Mouse (Mus musculus) myocyte (in vitro differentiated cells): ENCODE results near the gene Slc25a45. TPM values are rescaled to one million over a fixed set of nuclear protein-coding genes. Genes with fewer than 3 reads are reported as not detected.

Experiments
- H3K27me3 ChIP-seq: one replicate; pipeline ENCODE4 v1.6.1; 2011; ENCODE audit not compliant: control insufficient read depth, insufficient read depth, insufficient read length
- H3K36me3 ChIP-seq: one replicate; pipeline ENCODE4 v1.6.1; 2011; ENCODE audit not compliant: control insufficient read depth, insufficient read depth
- H3K4me2 ChIP-seq: one replicate; pipeline ENCODE4 v1.6.1; 2011; ENCODE audit warnings: low read depth, control low read depth
- H3K4me3 ChIP-seq: one replicate; pipeline ENCODE4 v1.5.1; 2011; ENCODE audit warnings: mild to moderate bottlenecking, control low read depth, moderate library complexity
- H3K79me2 ChIP-seq: one replicate; pipeline ENCODE4 v1.6.1; 2011; ENCODE audit not compliant: control insufficient read depth, insufficient read depth
- H3ac ChIP-seq: one replicate; pipeline ENCODE4 v1.6.1; 2011; ENCODE audit not compliant: control insufficient read depth, insufficient read length
- CEBPB ChIP-seq: IDR thresholded peaks from 2 replicates; pipeline ENCODE4 v1.6.1; 2011; ENCODE audit warnings: mild to moderate bottlenecking, moderate library complexity; ENCODE audit not compliant: poor library complexity, insufficient read depth, severe bottlenecking
- E2F4 ChIP-seq: IDR thresholded peaks from one replicate; pipeline ENCODE4 v1.6.1; 2011; ENCODE audit warnings: mild to moderate bottlenecking, control low read depth, moderate library complexity; ENCODE audit not compliant: insufficient read depth
- MAX ChIP-seq: IDR thresholded peaks from one replicate; pipeline ENCODE4 v1.6.1; 2011; ENCODE audit warnings: low read depth, mild to moderate bottlenecking, control low read depth
- MYOD1 ChIP-seq, 3 experiments: IDR thresholded peaks; one replicate each; pipeline ENCODE4 v1.6.1; 2011; ENCODE audit warnings: control low read depth in 2 of 3, low read depth in 2 of 3, mild to moderate bottlenecking in 2 of 3, moderate library complexity in 1 of 3; ENCODE audit not compliant: insufficient read length in 2 of 3, control insufficient read depth in 1 of 3
- MYOG ChIP-seq, 3 experiments: IDR thresholded peaks; one replicate each; pipeline ENCODE4 v1.6.1; 2011; ENCODE audit warnings: control low read depth in 2 of 3, low read depth in 2 of 3, mild to moderate bottlenecking in 2 of 3; ENCODE audit not compliant: insufficient read length in 2 of 3, control insufficient read depth in 1 of 3, insufficient read depth in 1 of 3
- POLR2A ChIP-seq: IDR thresholded peaks from one replicate; pipeline ENCODE4 v1.6.1; 2011; ENCODE audit warnings: low read depth, mild to moderate bottlenecking, control low read depth, moderate library complexity; ENCODE audit not compliant: insufficient read length
- POLR2AphosphoS2 ChIP-seq: IDR thresholded peaks from one replicate; pipeline ENCODE4 v1.6.1; 2011; ENCODE audit warnings: low read depth, control low read depth; ENCODE audit not compliant: insufficient read length
- REST ChIP-seq: IDR thresholded peaks from one replicate; pipeline ENCODE4 v1.6.1; 2011; ENCODE audit warnings: mild to moderate bottlenecking, control low read depth, moderate library complexity; ENCODE audit not compliant: insufficient read depth, insufficient read length
- SRF ChIP-seq: IDR thresholded peaks from one replicate; pipeline ENCODE4 v1.6.1; 2011; ENCODE audit warnings: low read depth; ENCODE audit not compliant: control insufficient read depth, insufficient read length
- TCF12 ChIP-seq: IDR thresholded peaks from one replicate; pipeline ENCODE4 v1.6.1; 2011; ENCODE audit warnings: mild to moderate bottlenecking, control low read depth; ENCODE audit not compliant: poor library complexity, insufficient read depth, severe bottlenecking
- TCF3 ChIP-seq: IDR thresholded peaks from one replicate; pipeline ENCODE4 v1.6.1; 2011; ENCODE audit warnings: low read depth, control low read depth; ENCODE audit not compliant: insufficient read length
- USF1 ChIP-seq: IDR thresholded peaks from one replicate; pipeline ENCODE4 v1.6.1; 2011; ENCODE audit warnings: low read depth, mild to moderate bottlenecking, control low read depth, moderate library complexity
- polyA plus RNA-seq: library from polyadenylated mRNA; unstranded; fragments of >200 nt; fragmentation: generic; extraction: Trizol; gene quantifications from one replicate; pipeline ENCODE4 v1.2.1, GENCODE M21; 2012; ENCODE audit warnings: missing spikeins

Slc25a45 gene
- polyA plus RNA-seq, 1 experiment, result 5.2 TPM

- no peaks in the 10 kb centered on the region for H3K36me3 ChIP-seq
- no peak for TF ChIP-seq MYOD1 (IDR thresholded peaks at IDR 0.05; ENCODE audit: control insufficient read depth in 1 of 3, insufficient read length in 2 of 3, low read depth in 2 of 3)
- TF ChIP-seq SRF, result peak; percentile 35
- TF ChIP-seq MYOG (IDR thresholded peaks at IDR 0.05; ENCODE audit: control insufficient read depth in 1 of 3, insufficient read depth in 1 of 3, insufficient read length in 2 of 3, low read depth in 2 of 3), result no peak
- peak; percentile 54; the same call in 1 of the 2 replicates for TF ChIP-seq CEBPB
- peak overlapping the region; percentile 32 for H3ac ChIP-seq
- H3K27me3 ChIP-seq, result no peaks in the 10 kb centered on the region
- H3K4me2 ChIP-seq, result peak overlapping the region; percentile 98
- peak overlapping the region; percentile 77 for H3K4me3 ChIP-seq
- peaks cover 26% of the 10 kb centered on the region for H3K79me2 ChIP-seq
These were observed 46.5 kb downstream of the Slc25a45 start for GRCm38 (mm10) chr19:5923990-5924712.

DNA sequence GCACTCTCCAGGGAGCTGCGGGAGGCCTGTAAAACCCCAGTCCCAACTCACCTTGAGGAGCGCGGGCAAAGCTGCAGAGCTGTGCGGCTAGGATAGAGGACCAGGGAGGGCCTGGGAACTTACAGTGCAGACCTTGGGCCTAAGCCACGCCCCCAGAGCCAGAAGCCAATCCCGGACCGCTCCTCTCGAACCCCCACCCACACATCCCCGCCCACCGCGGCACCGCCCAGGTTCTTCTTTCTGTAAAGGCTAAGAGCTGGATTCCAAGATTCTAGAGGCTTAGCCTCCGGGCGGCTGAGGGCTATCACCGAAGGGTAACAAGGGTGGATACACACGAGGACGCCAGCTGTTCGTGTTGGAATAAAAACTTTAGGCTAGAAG is 47.1 kb downstream of the Slc25a45 start, which contains the start of gene Cdc42ep2:
Gene Cdc42ep2 (minus strand): TSS at position 104 of the 381 bp plus-strand sequence.
- H3K79me2 ChIP-seq, result peaks cover 25% of the 10 kb centered on the region
- H3K36me3 ChIP-seq, result no peaks in the 10 kb centered on the region
- H3K4me3 ChIP-seq, result peak within 1 kb of the TSS; percentile 77
- TF ChIP-seq POLR2AphosphoS2 (peak; percentile 80), POLR2A (peak; percentile 82), REST (no peak)
- H3K27me3 ChIP-seq, result no peaks in the 10 kb centered on the region
- peak within 1 kb of the TSS; percentile 98 for H3K4me2 ChIP-seq
- H3ac ChIP-seq, result peak within 1 kb of the TSS; percentile 32

- Histone ChIP-seq H3K79me2 (peaks cover 19% of the 10 kb centered on the region), H3K4me2 (peak overlapping the region; percentile 98), H3K27me3 (no peaks in the 10 kb centered on the region), H3ac (peak overlapping the region; percentile 32), H3K4me3 (peak overlapping the region; percentile 77), H3K36me3 (no peaks in the 10 kb centered on the region)
- TF ChIP-seq E2F4 (no peak), TCF3 (no peak), SRF (no peak), POLR2A (no peak), MYOG (IDR thresholded peaks at IDR 0.05; ENCODE audit: control insufficient read depth in 1 of 3, insufficient read depth in 1 of 3, insufficient read length in 2 of 3, low read depth in 2 of 3) (no peak), MYOD1 (IDR thresholded peaks at IDR 0.05; ENCODE audit: control insufficient read depth in 1 of 3, insufficient read length in 2 of 3, low read depth in 2 of 3) (no peak)
These were observed 47.8 kb downstream of the Slc25a45 start for GRCm38 (mm10) chr19:5925311-5925855.

DNA sequence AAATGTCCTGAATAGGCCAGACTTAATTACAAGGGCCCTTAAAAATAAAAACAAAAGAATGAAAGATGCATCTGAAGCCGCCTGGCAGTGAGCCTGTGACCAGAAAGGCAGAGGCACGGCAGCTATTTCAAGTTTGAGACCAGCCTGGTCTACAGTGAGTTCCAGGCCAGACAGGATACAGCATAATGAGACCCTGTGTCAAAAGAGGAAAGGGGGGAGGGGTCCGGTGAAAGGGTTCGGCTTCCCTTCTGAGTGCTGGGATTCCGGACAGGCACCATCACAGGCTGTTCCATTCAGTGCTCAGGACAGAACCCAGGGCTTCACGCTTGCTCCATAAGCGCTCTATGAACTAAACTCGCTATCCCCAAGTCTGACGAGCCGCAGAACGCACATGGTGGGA is 49.4 kb downstream of the Slc25a45 start:
- no peaks in the 10 kb centered on the region for H3K36me3 ChIP-seq
- no peak overlapping the region for H3ac ChIP-seq
- no peak overlapping the region for H3K4me2 ChIP-seq
- TF ChIP-seq TCF3 (no peak), CEBPB (no peak), TCF12 (no peak)
- H3K79me2 ChIP-seq, result peaks cover 4% of the 10 kb centered on the region
- no peaks in the 10 kb centered on the region for H3K27me3 ChIP-seq
- H3K4me3 ChIP-seq, result no peak overlapping the region

GRCm38 (mm10) chr19:5927532-5927931 is 49.9 kb downstream of the Slc25a45 start:
- Histone ChIP-seq H3K4me2 (no peak overlapping the region), H3K27me3 (no peaks in the 10 kb centered on the region), H3K79me2 (no peaks in the 10 kb centered on the region), H3ac (no peak overlapping the region), H3K4me3 (no peak overlapping the region), H3K36me3 (no peaks in the 10 kb centered on the region)
- TF ChIP-seq CEBPB (no peak), MYOD1 (IDR thresholded peaks at IDR 0.05; ENCODE audit: control insufficient read depth in 1 of 3, insufficient read length in 2 of 3, low read depth in 2 of 3) (no peak), MYOG (IDR thresholded peaks at IDR 0.05; ENCODE audit: control insufficient read depth in 1 of 3, insufficient read depth in 1 of 3, insufficient read length in 2 of 3, low read depth in 2 of 3) (no peak)

DNA sequence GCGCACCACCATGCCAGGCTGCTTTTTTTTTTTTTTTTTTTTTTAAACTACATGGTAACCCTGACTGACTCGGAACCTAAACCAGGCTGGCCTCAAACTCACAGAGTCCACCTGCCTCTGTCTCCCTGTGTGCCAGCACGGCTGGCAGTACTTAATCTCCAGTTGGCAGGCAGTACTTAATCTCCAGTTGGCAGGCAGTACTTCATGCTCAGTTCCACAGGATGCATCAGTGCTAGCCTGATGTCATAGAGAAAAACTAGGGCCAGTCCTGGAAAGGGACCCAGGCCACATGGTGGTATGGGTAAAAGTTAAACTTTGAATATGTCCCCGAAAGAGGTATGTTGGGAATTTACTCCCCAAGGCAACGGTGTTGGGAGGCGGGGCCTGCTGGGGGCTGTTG is 50.5 kb downstream of the Slc25a45 start:
- H3K4me3 ChIP-seq, result no peak overlapping the region
- H3K36me3 ChIP-seq, result no peaks in the 10 kb centered on the region
- H3K79me2 ChIP-seq, result no peaks in the 10 kb centered on the region
- no peak overlapping the region for H3ac ChIP-seq
- no peak overlapping the region for H3K4me2 ChIP-seq
- TF ChIP-seq TCF3, result peak; percentile 5
- no peak for TF ChIP-seq USF1
- TF ChIP-seq REST, result no peak
- peak in 2 of 3 experiments; percentile 38 to 79 for TF ChIP-seq MYOG (IDR thresholded peaks at IDR 0.05; ENCODE audit: control insufficient read depth in 1 of 3, insufficient read depth in 1 of 3, insufficient read length in 2 of 3, low read depth in 2 of 3)
- no peak for TF ChIP-seq POLR2A
- no peak for TF ChIP-seq SRF
- TF ChIP-seq CEBPB, result no peak
- no peak for TF ChIP-seq POLR2AphosphoS2
- peak in 2 of 3 experiments; percentile 58 to 64 for TF ChIP-seq MYOD1 (IDR thresholded peaks at IDR 0.05; ENCODE audit: control insufficient read depth in 1 of 3, insufficient read length in 2 of 3, low read depth in 2 of 3)
- no peak for TF ChIP-seq MAX
- no peak for TF ChIP-seq E2F4
- no peak for TF ChIP-seq TCF12
- no peaks in the 10 kb centered on the region for H3K27me3 ChIP-seq
